Comparison of ENCODE assay signal across 17 mouse cellular contexts in genomic region chr2:131862617-131863275, GRCm38 (mm10). TPM values are rescaled to one million over a fixed set of nuclear protein-coding genes. Genes with fewer than 3 reads are reported as not detected.
DNase-seq lines count a peak whose midpoint lies in the region; ATAC-seq and TF ChIP-seq lines count a peak whose summit lies in the region.
"Had no signal": no experiment of that assay in that cellular context is flagged by ENCODE, and none has a peak within 500 bp of the region (broad histone marks: within the 10 kb centered on the region; RNA-seq: fewer than 3 reads in every experiment).

No protein-coding gene starts in this region.

- ATAC-seq in forebrain, embryonic 12.5 days (ENCODE audit: low FRiP score): peak; percentile 88
- ATAC-seq in hindbrain, postnatal 0 days: peak; percentile 79
- ATAC-seq: activated CD4-positive, CD25-positive, alpha-beta regulatory T cell, adult 4 months had no signal

- no peak for TF ChIP-seq CTCF in heart, adult 2 months (IDR thresholded peaks at IDR 0.05)
- TF ChIP-seq CTCF in hindbrain, postnatal 0 days (IDR thresholded peaks at IDR 0.05; ENCODE audit: low read depth): peak; percentile 28; the same call in 1 of the 2 replicates

- intact Hi-C loops in heart, adult 2 months (cut with DNase I): no loop called here

- H3K4me2 ChIP-seq in forebrain, embryonic 12.5 days: no peak overlapping the region
- H3K4me2 ChIP-seq in hindbrain, postnatal 0 days (ENCODE audit: low read depth, low read length): no peak overlapping the region

- H3K4me3 ChIP-seq in heart, adult 2 months: no peak overlapping the region
- no peak overlapping the region for H3K4me3 ChIP-seq in forebrain, embryonic 12.5 days (replicated peaks)
- no peak overlapping the region for H3K4me3 ChIP-seq in hindbrain, postnatal 0 days (ENCODE audit: low read length)
- H3K4me3 ChIP-seq: megakaryocyte, embryonic 14.5 days had no signal

- H3K9ac ChIP-seq in heart, adult 2 months (ENCODE audit: low read depth, low read length): no peak overlapping the region
- H3K9ac ChIP-seq in forebrain, embryonic 12.5 days: no peak overlapping the region
- no peak overlapping the region for H3K9ac ChIP-seq in hindbrain, postnatal 0 days (replicated peaks; ENCODE audit: low read length)
- H3K9ac ChIP-seq: liver, embryonic 14.5 days had no signal

- H3K27me3 ChIP-seq in heart, adult 2 months (ENCODE audit: control insufficient read depth, insufficient read depth, low read length): no peaks in the 10 kb centered on the region
- no peaks in the 10 kb centered on the region for H3K27me3 ChIP-seq in forebrain, embryonic 12.5 days
- H3K27me3 ChIP-seq in hindbrain, postnatal 0 days (ENCODE audit: insufficient read depth, low read length): no peaks in the 10 kb centered on the region

- no peaks in the 10 kb centered on the region for H3K79me2 ChIP-seq in heart, adult 2 months (replicated peaks; ENCODE audit: control insufficient read depth, insufficient read depth, low read length)

- no peak for TF ChIP-seq EP300 in heart, adult 2 months (IDR thresholded peaks at IDR 0.05; ENCODE audit: insufficient read depth, low read depth, low read length)

- WGBS in heart, adult 2 months: 76% methylated on average over 3 of the region's 3 CpGs
- WGBS in forebrain, embryonic 12.5 days: 53% methylated on average over 3 of the region's 3 CpGs
- WGBS in hindbrain, postnatal 0 days: 19% methylated on average over 3 of the region's 3 CpGs

- peak; percentile 35 for DNase-seq in heart, adult 11 months
- DNase-seq in heart, adult 2 months: no peak
- peak; percentile 62 for DNase-seq in hindbrain, postnatal 0 days (ENCODE audit: low spot score)
- peak; percentile 80 for DNase-seq in retina, adult 2 months (ENCODE audit: low read depth, low spot score)
- no peak for DNase-seq in natural killer cell, adult 2 months (ENCODE audit: low spot score in 2 of 2)
- DNase-seq in urinary bladder, postnatal 14 days (ENCODE audit: low spot score): no peak
- no peak for DNase-seq in yolk sac, embryonic 10.5 days (ENCODE audit: low spot score)
- DNase-seq: kidney, postnatal 25 days had no signal

- H3K27ac ChIP-seq in heart, adult 2 months: no peak overlapping the region
- H3K27ac ChIP-seq in forebrain, embryonic 12.5 days: peak overlapping the region; percentile 74
- no peak overlapping the region for H3K27ac ChIP-seq in hindbrain, postnatal 0 days
- H3K27ac ChIP-seq: liver, embryonic 14.5 days had no signal

- no peaks in the 10 kb centered on the region for H3K4me1 ChIP-seq in heart, adult 2 months (ENCODE audit: control insufficient read depth, insufficient read depth, low read length)
- H3K4me1 ChIP-seq in forebrain, embryonic 12.5 days: peaks cover 17% of the 10 kb centered on the region
- 0 out of 2 replicates have a peak, but pooled peaks cover 5% of the 10 kb centered on the region for H3K4me1 ChIP-seq in hindbrain, postnatal 0 days (ENCODE audit: insufficient read depth, low read length)

- no peak for TF ChIP-seq POLR2A in heart, adult 2 months (IDR thresholded peaks at IDR 0.05; ENCODE audit: insufficient read depth, low read depth, low read length)

- no peaks in the 10 kb centered on the region for H3K9me3 ChIP-seq in forebrain, embryonic 12.5 days
- no peaks in the 10 kb centered on the region for H3K9me3 ChIP-seq in hindbrain, postnatal 0 days (ENCODE audit: low read length)
- H3K9me3 ChIP-seq: megakaryocyte, embryonic 14.5 days had no signal

- no peaks in the 10 kb centered on the region for H3K36me3 ChIP-seq in heart, adult 2 months (ENCODE audit: control insufficient read depth, insufficient read depth, low read length)
- no peaks in the 10 kb centered on the region for H3K36me3 ChIP-seq in forebrain, embryonic 12.5 days (replicated peaks)
- H3K36me3 ChIP-seq in hindbrain, postnatal 0 days (ENCODE audit: insufficient read depth, low read length): no peaks in the 10 kb centered on the region

RNA-seq across cellular contexts. Expression of gene Erv3, which starts 3.2 kb away (rescaled TPM):
- not detected for total RNA-seq in heart, adult 2 months (2021)
- not detected in 2 replicates for polyA plus RNA-seq in heart, adult 2 months (2012; rRNA removed)
- polyA plus RNA-seq in forebrain, embryonic 12.5 days (2016; fragmentation: Nextera tagmentation; extraction: Ambion mirVana): not detected in 2 replicates
- total RNA-seq in hindbrain, postnatal 0 days (2014; rRNA removed): not detected in 2 replicates
- polyA plus RNA-seq in hindbrain, postnatal 0 days (2015; fragmentation: Nextera tagmentation; extraction: Ambion mirVana): 0.04 TPM in 1 of 2 replicates, not detected in the other
- total RNA-seq: common myeloid progenitor, adult 5-6 weeks; ES-E14; heart, adult 8-10 months had no signal
- polyA plus RNA-seq: activated CD4-positive, CD25-positive, alpha-beta regulatory T cell, adult 4 months; stomach, embryonic 14.5 days had no signal

RNA-seq across cellular contexts. Expression of gene Prnp, which starts 47.0 kb away (rescaled TPM):
- 100 to 1,000 TPM; 109 to 129 TPM for total RNA-seq in heart, adult 2 months (2021)
- 101 and 110 TPM in 2 replicates for polyA plus RNA-seq in heart, adult 2 months (2012; rRNA removed)
- polyA plus RNA-seq in forebrain, embryonic 12.5 days (2016; fragmentation: Nextera tagmentation; extraction: Ambion mirVana): 66.4 and 67.7 TPM in 2 replicates
- 203 and 212 TPM in 2 replicates for total RNA-seq in hindbrain, postnatal 0 days (2014; rRNA removed)
- 227 and 234 TPM in 2 replicates for polyA plus RNA-seq in hindbrain, postnatal 0 days (2015; fragmentation: Nextera tagmentation; extraction: Ambion mirVana)

RNA-seq across cellular contexts. Expression of gene Prn, which starts 47.0 kb away (rescaled TPM):
- under 1 TPM in 1 of 2 experiments, not detected in 1; 0.23 TPM for total RNA-seq in heart, adult 2 months (2021)
- not detected in 2 replicates for polyA plus RNA-seq in heart, adult 2 months (2012; rRNA removed)
- polyA plus RNA-seq in forebrain, embryonic 12.5 days (2016; fragmentation: Nextera tagmentation; extraction: Ambion mirVana): not detected in 2 replicates
- total RNA-seq in hindbrain, postnatal 0 days (2014; rRNA removed): not detected in 2 replicates
- 0.25 and 0.26 TPM in 2 replicates for polyA plus RNA-seq in hindbrain, postnatal 0 days (2015; fragmentation: Nextera tagmentation; extraction: Ambion mirVana)
- total RNA-seq: common myeloid progenitor, adult 5-6 weeks; ES-E14 had no signal
- polyA plus RNA-seq: activated CD4-positive, CD25-positive, alpha-beta regulatory T cell, adult 4 months; frontal cortex, adult 2 months; liver, embryonic 14.5 days; stomach, embryonic 14.5 days had no signal

Comparison
In these comparisons a context has a peak if more than half of its experiments do, and no peak if none do; other contexts are left out.
1. DNase-seq: peak in heart, adult 11 months (single experiment), hindbrain, postnatal 0 days (single experiment) and retina, adult 2 months (single experiment); none in heart, adult 2 months (0 of 2), natural killer cell, adult 2 months (0 of 2), urinary bladder, postnatal 14 days (single experiment) and yolk sac, embryonic 10.5 days (single experiment).